Comparison of ENCODE assay signal across 13 mouse cellular contexts in the genomic region with DNA sequence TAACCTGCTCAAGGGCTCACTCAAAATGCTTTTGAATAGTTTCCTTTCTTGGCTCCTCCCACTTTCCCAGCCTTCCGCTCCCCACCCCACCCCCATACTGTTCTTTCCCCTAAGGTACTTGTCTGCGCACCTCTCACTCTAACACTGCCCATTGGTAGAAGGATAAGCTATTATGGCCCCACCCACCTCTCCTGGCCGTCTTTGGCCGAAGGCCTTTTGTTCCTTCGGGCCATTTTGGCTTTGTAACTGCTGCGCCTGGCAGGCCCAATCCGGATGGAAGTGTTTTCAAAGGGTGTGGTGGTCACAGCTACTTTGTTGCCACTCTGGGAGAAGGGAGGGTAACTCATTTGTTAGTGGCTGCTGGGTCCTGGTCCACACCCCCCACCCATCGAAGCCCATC. TPM values are rescaled to one million over a fixed set of nuclear protein-coding genes. Genes with fewer than 3 reads are reported as not detected.
"Had no signal": no experiment of that assay in that cellular context is flagged by ENCODE, and none has a peak within 500 bp of the region (broad histone marks: within the 10 kb centered on the region; RNA-seq: fewer than 3 reads in every experiment).

No protein-coding gene starts in this region.

- ATAC-seq: intestine, postnatal 0 days; liver, embryonic 12.5 days had no signal

- H3K9me3 ChIP-seq: limb, embryonic 15.5 days; liver, embryonic 12.5 days; neural tube, embryonic 12.5 days had no signal

- H3K9ac ChIP-seq: limb, embryonic 15.5 days; liver, embryonic 12.5 days; neural tube, embryonic 12.5 days had no signal

- H3K27ac ChIP-seq: limb, embryonic 15.5 days; liver, embryonic 12.5 days; midbrain, embryonic 10.5 days; neural tube, embryonic 12.5 days had no signal

- H3K4me2 ChIP-seq: limb, embryonic 15.5 days; liver, embryonic 12.5 days; neural tube, embryonic 12.5 days had no signal

- H3K4me3 ChIP-seq: limb, embryonic 15.5 days; liver, embryonic 12.5 days; midbrain, embryonic 10.5 days; myocyte; neural tube, embryonic 12.5 days had no signal

- DNase-seq: kidney, adult 8-10 months; kidney, postnatal 25 days; layer of hippocampus, postnatal 36 days; midbrain, embryonic 14.5 days; right cerebral cortex, postnatal 14 days; thymus, adult 2 months; thymus, postnatal 36 days had no signal

RNA-seq across cellular contexts. Expression of a gene that starts 21.9 kb away (rescaled TPM):
- polyA plus RNA-seq: myocyte had no signal

RNA-seq across cellular contexts. Expression of a gene that starts 31.5 kb away (rescaled TPM):
- polyA plus RNA-seq: myocyte had no signal
